Mouse (Mus musculus): ENCODE measurements at regions not wholly inside any gene's neighbourhood (a gene's known extent, or its start where the extent isn't known, plus 50 kb on each side); places are given as distances from the start of the nearest gene placed in this dataset.

GRCm38 (mm10) chr2:50932936-50933335 lies 216.0 kb downstream of the Rnd3 start:
- no peak for DNase-seq (ENCODE audit: low spot score)

GRCm38 (mm10) chr2:50921002-50921401 lies 227.9 kb downstream of the Rnd3 start:
- no peak for DNase-seq (ENCODE audit: low spot score)

DNA sequence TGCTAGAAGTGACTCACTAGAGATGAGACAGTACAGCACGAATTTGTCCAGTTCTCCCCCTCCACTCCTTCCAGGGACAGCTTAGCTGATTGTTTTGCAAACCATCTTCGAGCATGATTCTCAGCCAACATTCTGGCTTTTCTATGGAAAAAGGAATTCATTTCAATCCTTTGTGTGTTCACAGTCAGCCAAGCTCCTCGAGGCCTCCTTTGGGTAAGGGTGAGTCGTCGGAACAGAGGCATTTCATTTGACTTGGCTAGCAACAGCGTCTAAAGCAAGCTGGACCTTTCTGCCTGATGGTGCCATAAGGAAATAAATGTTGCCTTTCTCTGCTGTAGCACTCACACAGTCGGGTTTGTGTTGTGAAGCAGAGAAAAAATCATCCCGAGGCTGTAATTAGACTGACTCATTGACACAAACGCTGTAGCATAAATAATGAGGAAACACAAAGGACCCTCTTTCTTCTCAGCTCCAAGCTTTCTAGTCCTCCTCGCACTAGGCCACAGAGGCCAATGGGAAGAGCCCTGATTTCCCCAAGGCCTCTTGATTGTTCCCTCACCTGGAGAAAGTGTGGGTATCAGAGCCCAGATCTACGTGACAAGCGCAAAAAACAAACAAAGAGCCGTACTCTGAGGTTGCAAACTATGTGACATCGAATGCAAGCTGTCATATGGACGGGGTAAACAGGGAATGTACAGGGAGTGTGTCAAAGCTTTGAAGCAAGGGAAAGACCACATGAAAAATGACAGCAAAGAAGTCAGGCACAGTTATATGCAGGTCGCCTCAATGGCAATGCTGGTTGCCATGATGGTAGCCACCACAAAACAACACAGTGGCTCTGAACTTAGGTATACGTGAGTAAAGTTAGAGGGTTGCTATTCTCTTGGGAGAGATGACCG lies 232.3 kb downstream of the Rnd3 start:
- no peak for DNase-seq (ENCODE audit: low spot score)

DNA sequence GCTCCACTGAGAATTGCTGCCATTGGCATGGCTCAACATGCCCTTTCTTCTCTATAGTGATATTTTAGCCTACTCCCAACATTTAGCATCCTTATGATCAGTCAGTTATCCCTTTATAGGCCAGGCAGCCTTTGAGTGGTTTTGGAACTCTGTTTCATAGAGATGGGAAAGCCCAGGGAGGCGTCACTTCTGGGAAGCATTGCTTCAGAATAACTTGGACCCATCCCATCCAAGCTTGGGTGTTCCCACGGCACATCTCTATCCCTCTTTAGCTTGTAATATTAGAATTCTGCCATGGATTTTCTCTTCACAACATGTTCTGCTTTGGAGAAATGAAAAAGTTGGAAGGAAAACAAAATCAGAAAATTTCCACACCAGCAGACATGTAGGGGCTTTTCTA lies 233.8 kb downstream of the Rnd3 start:
- no peak for DNase-seq (ENCODE audit: low spot score)

DNA sequence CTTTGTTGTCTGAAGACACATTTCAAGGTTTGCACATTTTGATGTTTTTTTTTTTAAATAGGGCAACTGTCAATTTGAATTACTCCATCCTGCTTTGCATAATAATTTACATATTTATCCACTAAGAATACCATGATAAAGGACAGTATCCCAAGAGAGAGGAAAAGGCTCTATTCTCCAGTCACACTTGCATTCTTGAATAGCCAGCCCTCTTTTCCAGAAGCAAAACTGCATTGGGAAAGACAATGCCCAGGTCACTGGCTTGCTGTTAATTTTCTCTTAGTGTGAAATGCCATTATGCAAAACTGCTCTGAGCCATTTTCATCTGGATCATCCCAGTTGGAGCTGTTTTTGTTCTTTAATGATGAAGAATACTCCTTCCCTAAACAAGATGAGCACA lies 234.7 kb downstream of the Rnd3 start:
- no peak for DNase-seq (ENCODE audit: low spot score)

GRCm38 (mm10) chr2:50908762-50909161 lies 240.1 kb downstream of the Rnd3 start:
- DNase-seq (ENCODE audit: low spot score) = no peak

DNA sequence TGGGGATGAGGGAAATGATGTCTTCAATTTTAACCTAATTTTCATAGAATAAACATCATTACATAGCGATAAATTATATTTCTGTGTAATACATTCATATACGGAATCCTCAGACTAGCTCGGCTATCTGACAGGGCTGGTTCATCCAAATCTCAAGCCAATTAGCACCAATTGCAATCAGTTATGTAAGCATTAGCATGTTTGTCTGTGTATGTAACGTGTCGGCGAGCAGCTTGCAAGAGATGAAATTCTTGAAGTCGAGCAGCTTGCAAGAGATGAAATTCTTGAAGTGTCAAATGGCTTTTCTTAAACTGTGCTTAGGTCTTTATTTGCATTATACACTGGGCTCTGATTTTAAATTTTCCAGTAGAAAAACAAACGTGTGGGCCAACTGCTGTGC lies 246.2 kb downstream of the Rnd3 start:
- no peak for DNase-seq (ENCODE audit: low spot score)

- no peak for DNase-seq (ENCODE audit: low spot score)
Measured at GRCm38 (mm10) chr2:50902220-50902619, 246.7 kb downstream of the Rnd3 start.

GRCm38 (mm10) chr2:50888992-50889391 lies 259.9 kb downstream of the Rnd3 start:
- no peak for DNase-seq (ENCODE audit: low spot score)

DNA sequence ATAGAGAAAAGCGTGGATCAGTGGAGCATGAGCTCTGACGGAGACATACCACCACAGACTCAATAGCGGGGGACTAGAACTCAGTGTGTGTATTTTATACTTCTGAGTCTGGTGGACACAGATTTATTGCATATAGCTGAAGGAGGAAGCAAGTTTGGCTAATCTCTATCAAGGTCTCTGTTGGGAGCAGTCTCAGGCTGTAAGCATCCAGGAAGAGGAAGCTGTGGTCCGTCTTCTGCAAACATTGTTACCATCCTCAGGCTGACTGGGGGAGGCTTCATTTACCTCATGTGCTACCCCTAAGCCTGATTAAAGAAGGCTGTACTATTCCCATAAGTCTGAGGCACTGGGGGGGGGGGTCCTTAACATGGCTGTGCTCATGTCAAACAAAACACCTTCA lies 261.0 kb downstream of the Rnd3 start:
- DNase-seq (ENCODE audit: low spot score) = no peak

DNA sequence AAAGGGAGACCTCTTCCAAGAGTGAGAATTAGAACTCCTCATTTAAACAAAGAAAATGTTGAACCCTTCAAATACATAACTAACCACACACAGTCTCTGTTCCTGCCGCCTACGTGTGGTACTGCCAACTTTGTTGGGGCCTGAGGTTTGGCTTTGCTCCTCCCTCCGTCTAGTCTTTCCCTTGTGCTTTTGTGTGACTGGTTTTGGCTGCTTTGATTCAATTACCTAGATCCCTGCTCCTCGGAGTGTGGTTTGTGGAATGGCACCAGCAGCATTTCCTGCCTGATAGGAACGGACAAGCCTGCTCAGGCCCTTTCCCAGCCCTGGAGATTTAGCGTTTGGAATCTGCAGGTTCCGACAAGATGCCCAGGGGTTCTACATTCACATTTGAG lies 263.0 kb downstream of the Rnd3 start:
- DNase-seq (ENCODE audit: low spot score) = no peak

- DNase-seq (ENCODE audit: low spot score) = no peak
Measured at GRCm38 (mm10) chr2:50885280-50885923, 263.5 kb downstream of the Rnd3 start.

GRCm38 (mm10) chr2:50881514-50882038 lies 267.3 kb downstream of the Rnd3 start:
- no peak for DNase-seq (ENCODE audit: low spot score)

- DNase-seq (ENCODE audit: low spot score) = no peak
Measured at GRCm38 (mm10) chr2:50880806-50881205, 268.1 kb downstream of the Rnd3 start.

GRCm38 (mm10) chr2:50877716-50878115 lies 271.2 kb downstream of the Rnd3 start:
- DNase-seq (ENCODE audit: low spot score) = no peak

DNA sequence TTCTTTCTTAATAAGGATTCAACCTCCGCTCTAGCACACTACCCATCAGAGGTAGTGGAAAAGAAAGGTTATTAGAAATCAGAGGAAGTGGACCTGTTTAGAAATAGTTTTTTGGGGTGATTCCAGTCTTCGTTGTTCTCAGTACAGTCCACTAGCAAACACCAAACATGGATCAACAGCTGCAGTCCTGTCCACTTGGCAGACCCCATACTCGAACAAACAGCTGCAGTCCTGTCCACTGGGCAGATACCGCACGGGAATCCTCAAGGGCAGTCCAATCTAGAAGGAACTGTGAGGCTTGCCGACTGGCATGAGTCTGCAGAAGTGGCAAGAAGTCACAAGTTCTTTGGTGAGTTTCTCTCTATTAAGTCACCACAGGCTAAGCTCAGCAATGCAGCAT lies 273.8 kb downstream of the Rnd3 start:
- DNase-seq (ENCODE audit: low spot score) = no peak

- DNase-seq (ENCODE audit: low spot score) = no peak
Measured at GRCm38 (mm10) chr2:50853538-50854244, 295.2 kb downstream of the Rnd3 start.

DNA sequence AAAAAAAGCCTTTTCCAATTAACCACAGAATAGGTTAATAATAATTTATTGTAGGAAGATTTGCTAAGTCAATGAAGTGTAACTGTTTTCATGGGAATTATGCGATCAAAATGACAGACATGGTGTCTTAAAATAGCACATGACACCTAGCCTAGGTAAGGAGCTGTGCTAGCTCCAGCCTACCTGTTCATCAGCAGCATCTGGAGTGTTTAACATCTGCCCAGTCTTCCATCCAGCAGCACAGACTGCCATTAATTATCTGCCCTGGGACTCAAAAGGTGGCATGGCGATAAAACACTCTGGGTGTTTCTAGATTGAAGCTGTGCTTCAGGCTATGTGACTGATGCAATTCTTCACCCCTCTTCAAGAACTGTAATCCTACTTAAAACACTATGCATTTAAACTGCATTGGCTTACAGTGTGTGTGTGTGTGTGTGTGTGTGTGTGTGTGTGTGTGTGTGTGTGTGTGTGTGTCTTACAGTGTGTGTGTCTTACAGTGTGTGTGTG lies 296.4 kb downstream of the Rnd3 start:
- DNase-seq (ENCODE audit: low spot score) = no peak

- no peak for DNase-seq (ENCODE audit: low spot score)
Measured at GRCm38 (mm10) chr2:50850071-50850470, 298.8 kb downstream of the Rnd3 start.

DNA sequence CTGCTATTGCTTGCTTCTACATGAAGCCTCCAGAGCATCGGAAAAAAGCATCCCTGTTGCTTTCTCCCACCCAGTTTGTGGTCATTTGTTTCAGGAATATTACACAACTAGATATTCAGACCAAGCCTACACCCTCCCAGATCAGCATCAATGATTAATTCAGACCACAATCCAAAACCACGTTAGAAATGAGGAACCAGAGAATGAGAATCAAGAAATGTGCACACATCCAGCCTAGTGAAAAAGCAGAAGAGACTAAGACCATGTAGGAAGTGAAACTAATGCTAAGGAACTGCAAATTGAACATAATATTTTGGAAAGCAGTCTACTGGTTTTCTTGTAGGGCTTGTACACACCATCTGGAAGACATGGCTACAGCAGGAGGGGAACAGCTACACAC lies 307.0 kb downstream of the Rnd3 start:
- DNase-seq (ENCODE audit: low spot score) = peak; percentile 4

- DNase-seq (ENCODE audit: low spot score) = no peak
Measured at GRCm38 (mm10) chr2:50835511-50836320, 313.2 kb downstream of the Rnd3 start.

GRCm38 (mm10) chr2:50833791-50834190 lies 315.1 kb downstream of the Rnd3 start:
- no peak for DNase-seq (ENCODE audit: low spot score)

Data from layer of hippocampus, adult 9-10 months (tissue).